Mouse (Mus musculus): ENCODE measurements at regions not wholly inside any gene's neighbourhood (a gene's known extent, or its start where the extent isn't known, plus 50 kb on each side); places are given as distances from the start of the nearest gene placed in this dataset.
A peak's percentile ranks its signal among the peaks of the same experiment; 100 is the strongest.

GRCm38 (mm10) chr9:101807249-101807648, 54.4 kb upstream of the 9630041A04Rik start:
- no peak for DNase-seq

GRCm38 (mm10) chr9:101796718-101797117, 64.9 kb upstream of the 9630041A04Rik start:
- DNase-seq = no peak

GRCm38 (mm10) chr9:101796063-101796462, 65.6 kb upstream of the 9630041A04Rik start:
- DNase-seq = no peak

- no peak for DNase-seq
Measured at GRCm38 (mm10) chr9:101795436-101795835, 66.2 kb upstream of the 9630041A04Rik start.

- DNase-seq = no peak
Measured at GRCm38 (mm10) chr9:101790936-101791335, 70.7 kb upstream of the 9630041A04Rik start.

- peak; percentile 10 for DNase-seq
Measured at GRCm38 (mm10) chr9:101740949-101741605, 120.6 kb upstream of the 9630041A04Rik start.

GRCm38 (mm10) chr9:101739322-101739721, 122.3 kb upstream of the 9630041A04Rik start:
- DNase-seq = no peak

- no peak for DNase-seq
Measured at GRCm38 (mm10) chr9:101734271-101734670, 127.4 kb upstream of the 9630041A04Rik start.

GRCm38 (mm10) chr9:101733611-101734225, 127.9 kb upstream of the 9630041A04Rik start:
- DNase-seq = no peak

- DNase-seq = no peak
Measured at GRCm38 (mm10) chr9:101730136-101730535, 131.5 kb upstream of the 9630041A04Rik start.

- no peak for DNase-seq
Measured at GRCm38 (mm10) chr9:101717911-101718310, 143.7 kb upstream of the 9630041A04Rik start.

- no peak for DNase-seq
Measured at GRCm38 (mm10) chr9:101716326-101716725, 145.3 kb upstream of the 9630041A04Rik start.

GRCm38 (mm10) chr9:101714805-101715204, 146.8 kb upstream of the 9630041A04Rik start:
- no peak for DNase-seq

GRCm38 (mm10) chr9:101710611-101711071, 151.0 kb upstream of the 9630041A04Rik start:
- peak; percentile 7 for DNase-seq

GRCm38 (mm10) chr9:101700368-101700767, 161.3 kb upstream of the 9630041A04Rik start:
- DNase-seq = no peak

- no peak for DNase-seq
Measured at GRCm38 (mm10) chr9:101694054-101694453, 167.6 kb upstream of the 9630041A04Rik start.

GRCm38 (mm10) chr9:101691336-101691735, 170.3 kb upstream of the 9630041A04Rik start:
- DNase-seq = no peak

GRCm38 (mm10) chr9:101690916-101691315, 170.7 kb upstream of the 9630041A04Rik start:
- no peak for DNase-seq

- no peak for DNase-seq
Measured at GRCm38 (mm10) chr9:101690402-101690861, 171.2 kb upstream of the 9630041A04Rik start.

GRCm38 (mm10) chr9:101689532-101690401, 171.9 kb upstream of the 9630041A04Rik start:
- DNase-seq = peak; percentile 93

- DNase-seq = no peak
Measured at GRCm38 (mm10) chr9:101687226-101687625, 174.4 kb upstream of the 9630041A04Rik start.

- no peak for DNase-seq
Measured at GRCm38 (mm10) chr9:101677563-101677962, 184.1 kb upstream of the 9630041A04Rik start.

GRCm38 (mm10) chr9:101670111-101670510, 191.5 kb upstream of the 9630041A04Rik start:
- DNase-seq = no peak
